Mouse (Mus musculus) cerebellum, adult 2 months (tissue): ENCODE measurements around the gene Acot3.
"Not testable (repeated sequence)": the region's sequence is repeated elsewhere in the genome, so short reads cannot be mapped to it uniquely, and the experiment has no call there.

Experiments
- CTCF ChIP-seq: fragments of 200-500 bp; IDR thresholded peaks from 2 replicates; pipeline ENCODE4 v1.5.1; 2011; ENCODE audit warnings: low read depth, mild to moderate bottlenecking, control low read depth, low read length, moderate library complexity, borderline replicate concordance; ENCODE audit not compliant: insufficient read depth
- POLR2A ChIP-seq: fragments of 200-500 bp; IDR thresholded peaks from 2 replicates; pipeline ENCODE4 v1.6.1; 2011; ENCODE audit warnings: low read length, control low read depth, borderline replicate concordance; ENCODE audit not compliant: insufficient read depth

GRCm38 (mm10) chr12:84094666-84095065, 42.7 kb downstream of the Acot3 start:
- TF ChIP-seq POLR2A, CTCF: not testable (repeated sequence)
